Mouse (Mus musculus) intestine, embryonic 16.5 days (tissue): ENCODE results near the gene Tagln. TPM values are rescaled to one million over a fixed set of nuclear protein-coding genes. Genes with fewer than 3 reads are reported as not detected.

Source experiments
- ATAC-seq: fragments of 200-750 bp; cut with Nextera tagmentation; 2 replicates; pipeline ENCODE4 v1.8.0; 2017; ENCODE audit warnings: moderate TSS enrichment, moderate library complexity
- H3K27ac ChIP-seq: fragments of 300-500 bp; sonication (generic); 2 replicates; pipeline ENCODE4 v1.5.1; 2014; ENCODE audit warnings: mild to moderate bottlenecking, low read length
- H3K27me3 ChIP-seq: fragments of 300-500 bp; sonication (generic); replicated peaks from 2 replicates; pipeline ENCODE4 v1.6.1; 2014; ENCODE audit warnings: low read length, control low read depth, mixed read lengths; ENCODE audit not compliant: control insufficient read depth, insufficient read depth
- H3K36me3 ChIP-seq: fragments of 300-500 bp; sonication (generic); 2 replicates; pipeline ENCODE4 v1.6.1; 2014; ENCODE audit warnings: low read length, control low read depth; ENCODE audit not compliant: control insufficient read depth, insufficient read depth
- H3K4me1 ChIP-seq: fragments of 300-500 bp; sonication (generic); 2 replicates; pipeline ENCODE4 v1.6.1; 2014; ENCODE audit warnings: low read length, control low read depth, mixed read lengths; ENCODE audit not compliant: control insufficient read depth, insufficient read depth
- H3K4me2 ChIP-seq: fragments of 300-500 bp; sonication (generic); 2 replicates; pipeline ENCODE4 v1.6.1; 2014; ENCODE audit warnings: low read depth, low read length, control low read depth
- H3K4me3 ChIP-seq: fragments of 300-500 bp; sonication (generic); 2 replicates; pipeline ENCODE4 v1.5.1; 2014; ENCODE audit warnings: mild to moderate bottlenecking, low read length
- H3K9ac ChIP-seq: fragments of 300-500 bp; sonication (generic); 2 replicates; pipeline ENCODE4 v1.6.1; 2014; ENCODE audit warnings: low read depth, low read length
- H3K9me3 ChIP-seq: fragments of 300-500 bp; sonication (generic); 2 replicates; pipeline ENCODE4 v1.6.1; 2016; ENCODE audit warnings: low read length, control low read depth; ENCODE audit not compliant: control insufficient read depth
- WGBS: fragments of 180-500 bp; shearing (Covaris S2); extraction: QIAGEN DNeasy Blood & Tissue Kit; methylation state at CpG from one replicate; pipeline ENCODE4 v1.1.7; 2014; 5-methylcytosine and 5-hydroxymethylcytosine counted together
- polyA plus RNA-seq: library from polyadenylated mRNA; unstranded; fragments of >200 nt; fragmentation: Nextera tagmentation; extraction: Ambion mirVana; gene quantifications from 2 replicates; pipeline ENCODE4 v1.2.1, GENCODE M21; 2015

Gene Tagln
- polyA plus RNA-seq, 1 experiment from 2014 or later, result 404 TPM

- Histone ChIP-seq H3K4me1 (no peaks in the 10 kb centered on the region), H3K27ac (no peak overlapping the region), H3K27me3 (no peaks in the 10 kb centered on the region), H3K36me3 (peaks cover 3% of the 10 kb centered on the region; the same call in 1 of the 2 replicates), H3K9ac (no peak overlapping the region), H3K4me3 (no peak overlapping the region), H3K4me2 (no peak overlapping the region), H3K9me3 (no peaks in the 10 kb centered on the region)
- ATAC-seq, result no peak
- WGBS, result 72% methylated on average over 2 of the region's 2 CpGs
Observed at GRCm38 (mm10) chr9:45961855-45962254, 26.0 kb upstream of the Tagln start.

- Histone ChIP-seq H3K4me3 (no peak overlapping the region), H3K4me1 (peaks cover 5% of the 10 kb centered on the region; the same call in 1 of the 2 replicates), H3K27ac (no peak overlapping the region), H3K27me3 (no peaks in the 10 kb centered on the region), H3K9ac (no peak overlapping the region), H3K9me3 (no peaks in the 10 kb centered on the region), H3K36me3 (peaks cover 3% of the 10 kb centered on the region; the same call in 1 of the 2 replicates), H3K4me2 (no peak overlapping the region)
- WGBS, result 82% methylated on average over 7 of the region's 7 CpGs
- ATAC-seq, result no peak
Observed at GRCm38 (mm10) chr9:45959661-45960060, 23.8 kb upstream of the Tagln start.

- Histone ChIP-seq H3K9me3 (no peaks in the 10 kb centered on the region), H3K36me3 (peaks cover 2% of the 10 kb centered on the region; the same call in 1 of the 2 replicates), H3K27me3 (no peaks in the 10 kb centered on the region), H3K4me2 (no peak overlapping the region), H3K9ac (no peak overlapping the region), H3K27ac (no peak overlapping the region), H3K4me1 (peaks cover 6% of the 10 kb centered on the region), H3K4me3 (no peak overlapping the region)
- ATAC-seq, result no peak
- WGBS, result 56% methylated on average over 4 of the region's 4 CpGs
Observed at GRCm38 (mm10) chr9:45958851-45959250, 23.0 kb upstream of the Tagln start.

GRCm38 (mm10) chr9:45958023-45958670, 22.3 kb upstream of the Tagln start:
- Histone ChIP-seq H3K4me1 (peaks cover 14% of the 10 kb centered on the region), H3K4me2 (no peak overlapping the region), H3K9ac (no peak overlapping the region), H3K9me3 (no peaks in the 10 kb centered on the region), H3K27me3 (no peaks in the 10 kb centered on the region), H3K4me3 (no peak overlapping the region), H3K36me3 (no peaks in the 10 kb centered on the region; the same call in 1 of the 2 replicates), H3K27ac (no peak overlapping the region)
- WGBS, result 61% methylated on average over 7 of the region's 7 CpGs
- no peak for ATAC-seq

GRCm38 (mm10) chr9:45955107-45955963, 19.5 kb upstream of the Tagln start, which contains the start of gene Sidt2:
Gene Sidt2, minus strand, starts transcription at chr9:45955258.
- Histone ChIP-seq H3K27me3 (no peaks in the 10 kb centered on the region), H3K4me1 (peaks cover 15% of the 10 kb centered on the region), H3K9ac (peak within 1 kb of the TSS; percentile 85), H3K4me2 (peak within 1 kb of the TSS; percentile 87), H3K27ac (peak within 1 kb of the TSS; percentile 91), H3K36me3 (0 out of 2 replicates have a peak, but pooled peaks cover 3% of the 10 kb centered on the region), H3K4me3 (peak within 1 kb of the TSS; percentile 89), H3K9me3 (no peaks in the 10 kb centered on the region)
- peak; percentile 97 for ATAC-seq
- WGBS, result 1% methylated on average over 48 of the region's 48 CpGs

- H3K4me1 ChIP-seq, result peaks cover 15% of the 10 kb centered on the region
- peak overlapping the region; percentile 85 for H3K9ac ChIP-seq
- H3K36me3 ChIP-seq, result 0 out of 2 replicates have a peak, but pooled peaks cover 3% of the 10 kb centered on the region
- H3K27ac ChIP-seq, result peak overlapping the region; percentile 91
- H3K9me3 ChIP-seq, result no peaks in the 10 kb centered on the region
- peak overlapping the region; percentile 87 for H3K4me2 ChIP-seq
- ATAC-seq, result peak; percentile 82
- under 1% methylated on average over 62 of the region's 63 CpGs for WGBS
- H3K4me3 ChIP-seq, result peak overlapping the region; percentile 89
- H3K27me3 ChIP-seq, result no peaks in the 10 kb centered on the region
Observed at GRCm38 (mm10) chr9:45954294-45955106, 18.6 kb upstream of the Tagln start.

- no peaks in the 10 kb centered on the region for H3K27me3 ChIP-seq
- WGBS, result 53% methylated on average over 13 of the region's 13 CpGs
- H3K4me3 ChIP-seq, result peak overlapping the region; percentile 89
- H3K9ac ChIP-seq, result peak overlapping the region; percentile 85
- peaks cover 3% of the 10 kb centered on the region; the same call in 1 of the 2 replicates for H3K36me3 ChIP-seq
- peaks cover 15% of the 10 kb centered on the region for H3K4me1 ChIP-seq
- peak overlapping the region; percentile 87 for H3K4me2 ChIP-seq
- no peaks in the 10 kb centered on the region for H3K9me3 ChIP-seq
- peak overlapping the region; percentile 91 for H3K27ac ChIP-seq
- ATAC-seq, result no peak
Observed at GRCm38 (mm10) chr9:45953511-45954293, 17.8 kb upstream of the Tagln start.

GRCm38 (mm10) chr9:45952890-45953289, 17.0 kb upstream of the Tagln start:
- Histone ChIP-seq H3K4me3 (no peak overlapping the region), H3K27ac (no peak overlapping the region), H3K4me1 (peaks cover 15% of the 10 kb centered on the region), H3K36me3 (peaks cover 3% of the 10 kb centered on the region; the same call in 1 of the 2 replicates), H3K9ac (peak overlapping the region; percentile 36), H3K27me3 (no peaks in the 10 kb centered on the region), H3K9me3 (no peaks in the 10 kb centered on the region), H3K4me2 (no peak overlapping the region)
- 91% methylated on average over 7 of the region's 7 CpGs for WGBS
- no peak for ATAC-seq
